9 mouse cellular contexts compared by ENCODE assay signal in the genomic region with DNA sequence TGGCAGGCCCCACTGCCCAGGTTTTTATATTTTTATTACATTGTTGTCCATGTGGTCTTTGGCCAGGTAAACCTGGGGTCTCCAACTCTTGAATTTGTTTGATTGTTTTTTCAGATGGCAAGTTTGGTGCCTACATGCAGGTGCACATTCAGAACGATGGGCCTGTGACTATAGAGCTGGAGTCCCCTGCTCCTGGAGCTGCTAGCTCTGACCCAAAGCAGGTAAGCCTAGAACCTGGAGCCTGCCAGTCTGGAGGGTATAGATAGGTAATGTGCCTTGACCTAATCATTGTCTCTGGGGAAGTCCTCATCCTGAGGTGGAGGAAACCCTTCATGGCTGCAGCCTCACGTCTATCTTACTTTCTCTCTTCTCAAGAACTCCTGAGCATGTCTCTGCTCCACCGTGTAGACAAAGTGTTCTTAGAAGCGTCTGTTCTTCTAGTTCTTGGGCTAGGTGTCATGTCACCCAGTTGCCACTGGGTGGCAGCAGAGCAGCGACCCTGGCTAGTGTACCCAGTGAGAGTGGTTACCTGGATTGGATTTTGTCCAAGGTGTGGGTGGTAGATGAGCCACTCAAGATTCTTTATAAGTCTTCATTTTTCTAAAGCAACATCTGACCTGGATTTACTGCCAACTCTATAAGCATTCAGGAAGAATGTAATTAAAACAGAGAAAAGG. TPM values are rescaled to one million over a fixed set of nuclear protein-coding genes. Genes with fewer than 3 reads are reported as not detected.
DNase-seq lines count a peak whose midpoint lies in the region; ATAC-seq and TF ChIP-seq lines count a peak whose summit lies in the region.
"Had no signal": no experiment of that assay in that cellular context is flagged by ENCODE, and none has a peak within 500 bp of the region (broad histone marks: within the 10 kb centered on the region; RNA-seq: fewer than 3 reads in every experiment).

No protein-coding gene starts in this region.

- no peaks in the 10 kb centered on the region for H3K36me3 ChIP-seq in heart, adult 2 months (ENCODE audit: control insufficient read depth, insufficient read depth, low read length)
- no peaks in the 10 kb centered on the region for H3K36me3 ChIP-seq in kidney, embryonic 14.5 days (ENCODE audit: control insufficient read depth, insufficient read depth, low read length)
- H3K36me3 ChIP-seq in limb, embryonic 11.5 days (ENCODE audit: control insufficient read depth, insufficient read depth, low read length): no peaks in the 10 kb centered on the region

- no peaks in the 10 kb centered on the region for H3K79me2 ChIP-seq in heart, adult 2 months (replicated peaks; ENCODE audit: control insufficient read depth, insufficient read depth, low read length)

- peak; percentile 58 for ATAC-seq in kidney, embryonic 14.5 days (ENCODE audit: low FRiP score, low TSS enrichment)
- peak; percentile 64; the same call in 1 of the 2 replicates for ATAC-seq in limb, embryonic 11.5 days (ENCODE audit: insufficient number of reproducible peaks, low FRiP score, low TSS enrichment, low read depth)
- ATAC-seq in monocyte, adult 5-6 weeks (replicated peaks; ENCODE audit: insufficient number of reproducible peaks, low FRiP score, low TSS enrichment, poor library complexity, severe bottlenecking): peak; percentile 80; the same call in 1 of the 2 replicates

- H3K27me3 ChIP-seq in heart, adult 2 months (ENCODE audit: control insufficient read depth, insufficient read depth, low read length): no peaks in the 10 kb centered on the region
- H3K27me3 ChIP-seq in kidney, embryonic 14.5 days (ENCODE audit: control insufficient read depth, insufficient read depth, low read length): no peaks in the 10 kb centered on the region
- no peaks in the 10 kb centered on the region for H3K27me3 ChIP-seq in limb, embryonic 11.5 days (ENCODE audit: control insufficient read depth, insufficient read depth, low read length)

- peak; percentile 67; the same call in 1 of the 2 replicates for TF ChIP-seq EP300 in heart, adult 2 months (IDR thresholded peaks at IDR 0.05; ENCODE audit: insufficient read depth, low read depth, low read length)

- WGBS in heart, adult 2 months: 21% methylated on average over 5 of the region's 5 CpGs
- WGBS in kidney, embryonic 14.5 days: 23% methylated on average over 5 of the region's 5 CpGs
- WGBS in limb, embryonic 11.5 days: 23% methylated on average over 5 of the region's 5 CpGs

- no peak overlapping the region for H3K4me2 ChIP-seq in kidney, embryonic 14.5 days (replicated peaks; ENCODE audit: low read depth, low read length)
- no peak overlapping the region for H3K4me2 ChIP-seq in limb, embryonic 11.5 days (ENCODE audit: low read depth, severe bottlenecking)

- TF ChIP-seq POLR2A in heart, adult 2 months (IDR thresholded peaks at IDR 0.05; ENCODE audit: insufficient read depth, low read depth, low read length): no peak

- no peaks in the 10 kb centered on the region for H3K4me1 ChIP-seq in heart, adult 2 months (ENCODE audit: control insufficient read depth, insufficient read depth, low read length)
- H3K4me1 ChIP-seq in kidney, embryonic 14.5 days (ENCODE audit: control insufficient read depth, insufficient read depth, low read length): no peaks in the 10 kb centered on the region
- no peaks in the 10 kb centered on the region for H3K4me1 ChIP-seq in limb, embryonic 11.5 days (ENCODE audit: control insufficient read depth, insufficient read depth, low read length)

- H3K4me3 ChIP-seq in heart, adult 2 months: no peak overlapping the region
- no peak overlapping the region for H3K4me3 ChIP-seq in kidney, embryonic 14.5 days (ENCODE audit: low read length)
- no peak overlapping the region for H3K4me3 ChIP-seq in limb, embryonic 11.5 days (ENCODE audit: low read depth, low read length)
- H3K4me3 ChIP-seq: erythroblast, embryonic 14.5 days had no signal

- H3K9ac ChIP-seq in heart, adult 2 months (ENCODE audit: low read depth, low read length): no peak overlapping the region
- H3K9ac ChIP-seq in kidney, embryonic 14.5 days (ENCODE audit: low read depth, low read length): no peak overlapping the region
- H3K9ac ChIP-seq in limb, embryonic 11.5 days (ENCODE audit: low read length): no peak overlapping the region

- no peak for TF ChIP-seq CTCF in heart, adult 2 months (IDR thresholded peaks at IDR 0.05)

- peak; percentile 53 for DNase-seq in CD4-positive helper T cell, adult 2 months (ENCODE audit: low read depth, low spot score)
- DNase-seq in adrenal gland, adult 2 months: peak; percentile 59
- DNase-seq in embryo, embryonic 11 days: peak; percentile 63
- peak; percentile 41 to 67 for DNase-seq in heart, adult 2 months
- DNase-seq in limb, embryonic 11.5 days (ENCODE audit: low spot score): peak; percentile 77
- peak; percentile 74 for DNase-seq in testis, postnatal 10 days (ENCODE audit: low spot score)

- H3K27ac ChIP-seq in heart, adult 2 months: no peak overlapping the region
- no peak overlapping the region for H3K27ac ChIP-seq in kidney, embryonic 14.5 days (ENCODE audit: low read depth, low read length)
- H3K27ac ChIP-seq in limb, embryonic 11.5 days (replicated peaks; ENCODE audit: low read depth, low read length): no peak overlapping the region

- intact Hi-C loops in heart, adult 2 months (cut with DNase I): loop anchor here (1.0 to 5.0 kb wide), 3 partner anchors 233 to 952 kb away; no protein-coding TSS in a partner anchor

- peaks cover 4% of the 10 kb centered on the region; the same call in 1 of the 2 replicates for H3K9me3 ChIP-seq in kidney, embryonic 14.5 days (ENCODE audit: control insufficient read depth, low read length)
- H3K9me3 ChIP-seq in limb, embryonic 11.5 days (ENCODE audit: control insufficient read depth, low read length): no peaks in the 10 kb centered on the region

RNA-seq across cellular contexts. Expression of a gene that starts 36.1 kb away (rescaled TPM):
- 10 to 100 TPM; 14.5 to 19.5 TPM for total RNA-seq in adrenal gland, adult 2 months (2021)
- polyA plus RNA-seq in adrenal gland, adult 2 months (2012; rRNA removed): 5.0 and 5.7 TPM in 2 replicates
- total RNA-seq in heart, adult 2 months (2021): 10 to 100 TPM; 13.9 to 15.7 TPM
- 10.5 and 13.1 TPM in 2 replicates for polyA plus RNA-seq in heart, adult 2 months (2012; rRNA removed)
- 47.9 and 50.0 TPM in 2 replicates for polyA plus RNA-seq in kidney, embryonic 14.5 days (2014; fragmentation: Nextera tagmentation; extraction: Ambion mirVana)
- polyA plus RNA-seq in limb, embryonic 11.5 days (2014; fragmentation: Nextera tagmentation; extraction: Ambion mirVana): 32.3 and 40.7 TPM in 2 replicates
- 10.0 to 14.8 TPM (median 13.5 TPM) in 3 replicates for total RNA-seq in monocyte, adult 5-6 weeks (2017)

RNA-seq across cellular contexts. Expression of a gene that starts 41.9 kb away (rescaled TPM):
- 10 to 100 TPM; 33.8 to 63.6 TPM for total RNA-seq in adrenal gland, adult 2 months (2021)
- polyA plus RNA-seq in adrenal gland, adult 2 months (2012; rRNA removed): 0.31 and 0.38 TPM in 2 replicates
- 10 to 100 TPM; 92.0 to 95.7 TPM for total RNA-seq in heart, adult 2 months (2021)
- polyA plus RNA-seq in heart, adult 2 months (2012; rRNA removed): 25.4 and 38.2 TPM in 2 replicates
- polyA plus RNA-seq in kidney, embryonic 14.5 days (2014; fragmentation: Nextera tagmentation; extraction: Ambion mirVana): 41.8 and 61.3 TPM in 2 replicates
- polyA plus RNA-seq in limb, embryonic 11.5 days (2014; fragmentation: Nextera tagmentation; extraction: Ambion mirVana): 35.6 and 39.7 TPM in 2 replicates
- 7.1 to 23.6 TPM (median 18.8 TPM) in 3 replicates for total RNA-seq in monocyte, adult 5-6 weeks (2017)
- polyA plus RNA-seq: erythroblast, embryonic 14.5 days had no signal

Comparison
In these comparisons a context has a peak if more than half of its experiments do, and no peak if none do; other contexts are left out.
1. RNA of a gene that starts 41.9 kb away (polyA plus RNA-seq): 41.8 to 61.3 TPM in kidney, embryonic 14.5 days, 35.6 to 39.7 TPM in limb, embryonic 11.5 days and 25.4 to 38.2 TPM in heart, adult 2 months; 0.31 to 0.38 TPM in adrenal gland, adult 2 months; every median in the first group is over 10 times any median in the second.
2. Peak in every context shown above with its lines, with median percentiles within 50 percentile points of each other: DNase-seq and ATAC-seq.